Mouse (Mus musculus) CH12.LX (cell line): ENCODE data around the gene Vmn1r122.
"Not testable (repeated sequence)": the region's sequence is repeated elsewhere in the genome, so short reads cannot be mapped to it uniquely, and the experiment has no call there.

ENCODE experiments used
- CHD1 ChIP-seq: IDR thresholded peaks from 2 replicates; pipeline ENCODE4 v1.6.1; 2012; ENCODE audit warnings: low read depth, low read length, improper control_type of control experiment, inconsistent platforms
- CHD2 ChIP-seq: IDR thresholded peaks from 2 replicates; pipeline ENCODE4 v1.6.1; 2011; ENCODE audit warnings: low read length, improper control_type of control experiment
- CTCF ChIP-seq, 2 experiments: IDR thresholded peaks in 1 of 2; conservative IDR thresholded peaks in 1 of 2; 2 replicates each; pipeline ENCODE4 v1.5.1; 2011 to 2012; ENCODE audit warnings: low read depth in 2 of 2, low read length in 2 of 2, improper control_type of control experiment in 1 of 2, inconsistent platforms in 1 of 2, mild to moderate bottlenecking in 1 of 2, moderate library complexity in 1 of 2
- HCFC1 ChIP-seq: IDR thresholded peaks from 2 replicates; pipeline ENCODE4 v1.6.1; 2012; ENCODE audit warnings: low read depth, mild to moderate bottlenecking, inconsistent platforms, low read length, improper control_type of control experiment
- JUN ChIP-seq: IDR thresholded peaks from 2 replicates; pipeline ENCODE4 v1.6.1; 2011; ENCODE audit warnings: low read depth, mild to moderate bottlenecking, low read length, improper control_type of control experiment, moderate library complexity; ENCODE audit not compliant: insufficient read depth
- KAT2A ChIP-seq: IDR thresholded peaks from 2 replicates; pipeline ENCODE4 v1.6.1; 2012; ENCODE audit warnings: low read length, improper control_type of control experiment, inconsistent platforms; ENCODE audit not compliant: insufficient replicate concordance
- MXI1 ChIP-seq: IDR thresholded peaks from 2 replicates; pipeline ENCODE4 v1.6.1; 2011; ENCODE audit warnings: mild to moderate bottlenecking, low read depth, low read length, improper control_type of control experiment
- POLR2A ChIP-seq: IDR thresholded peaks from 2 replicates; pipeline ENCODE4 v1.6.1; 2011; ENCODE audit warnings: low read depth, mild to moderate bottlenecking, improper control_type of control experiment, low read length
- POLR2AphosphoS2 ChIP-seq: IDR thresholded peaks from 2 replicates; pipeline ENCODE4 v1.6.1; 2011; ENCODE audit warnings: low read depth, low read length, improper control_type of control experiment
- USF2 ChIP-seq: conservative IDR thresholded peaks from 2 replicates; pipeline ENCODE4 v1.6.1; 2011; ENCODE audit warnings: low read depth, low read length, improper control_type of control experiment
- ZC3H11A ChIP-seq: IDR thresholded peaks from 2 replicates; pipeline ENCODE4 v1.6.1; 2012; ENCODE audit warnings: low read depth, mild to moderate bottlenecking, inconsistent platforms, low read length, improper control_type of control experiment

- TF ChIP-seq POLR2AphosphoS2; POLR2A; CTCF (conservative IDR thresholded peaks at IDR 0.05 in 1 of 2, IDR thresholded peaks at IDR 0.05 in 1 of 2; ENCODE audit: low read depth in 2 of 2, low read length in 2 of 2); KAT2A; USF2; CHD2; HCFC1; JUN; ZC3H11A; MXI1; CHD1: not testable (repeated sequence)
Observed at GRCm38 (mm10) chr7:21098413-21098812, 35.5 kb downstream of the Vmn1r122 start, which contains the start of gene Vmn1r121.
